Mouse (Mus musculus) regulatory T cell (primary cell): ENCODE measurements around the gene Trp53bp1.

Experiments used
- in situ Hi-C: fragments of 300-600 bp; cut with MboI, MseI; formaldehyde crosslinking; loops from one replicate; pipeline ENCODE4 v1.15.1; 2025; ENCODE audit warnings: high pct_unique_total_duplicates

Gene Trp53bp1

DNA sequence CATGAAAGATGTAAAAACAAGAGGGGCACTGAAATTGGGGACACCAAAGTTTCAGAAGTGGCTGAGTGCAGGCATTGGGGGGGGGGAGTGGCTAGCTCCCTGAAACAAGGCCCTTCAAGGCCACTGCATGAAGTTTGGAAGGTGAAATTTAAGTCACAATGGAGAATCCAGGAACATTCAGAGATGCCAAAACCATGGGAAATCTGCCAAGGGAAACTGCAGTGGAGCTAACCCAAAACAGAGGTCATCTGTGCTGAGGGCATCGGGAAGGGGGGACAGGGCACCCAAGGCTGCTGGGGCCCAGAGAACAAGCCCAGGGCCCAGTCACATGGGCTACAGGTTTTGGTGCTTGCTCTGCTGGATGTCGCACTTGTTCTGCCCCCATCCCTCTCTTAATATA is 21.4 kb downstream of the Trp53bp1 start:
- in situ Hi-C loops: no loop called here

DNA sequence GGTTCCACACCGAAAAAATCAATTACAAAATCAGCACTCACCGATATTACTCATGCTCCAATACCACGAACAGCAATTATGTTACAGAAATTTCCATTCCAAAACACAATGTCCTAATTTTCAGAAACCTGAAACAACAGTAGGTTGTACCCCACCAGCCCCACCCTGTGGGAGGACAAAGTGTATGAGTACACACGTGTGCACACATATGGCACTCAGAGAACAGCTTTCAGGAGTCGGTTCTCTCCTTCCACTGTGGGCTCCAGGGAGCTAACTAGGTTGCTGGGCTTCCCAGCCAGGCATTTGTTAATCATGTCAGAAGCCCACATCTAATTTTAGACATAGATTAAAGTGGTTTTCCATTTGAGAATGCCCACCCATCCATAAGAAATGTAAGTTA is 27.1 kb downstream of the Trp53bp1 start:
- in situ Hi-C loops: no loop called here

DNA sequence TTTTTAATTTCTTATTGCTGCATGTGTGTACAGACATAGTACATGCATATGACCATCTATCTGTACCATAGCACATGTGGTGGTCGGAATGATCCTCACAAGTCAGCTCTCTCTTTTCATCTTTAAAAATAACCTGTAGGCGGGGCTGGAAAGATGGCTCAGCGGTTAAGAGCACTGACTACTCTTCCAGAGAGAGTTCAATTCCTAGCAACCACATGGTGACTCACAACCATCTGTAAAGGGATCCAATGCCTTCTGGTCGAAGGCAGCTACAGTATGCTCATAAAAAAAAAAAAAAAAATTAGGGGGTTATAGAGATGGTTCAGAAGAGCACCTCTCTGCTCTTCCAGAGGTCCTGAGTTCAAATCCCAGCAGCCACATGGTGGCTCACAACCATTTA is 31.8 kb downstream of the Trp53bp1 start:
- in situ Hi-C loops: no loop called here

DNA sequence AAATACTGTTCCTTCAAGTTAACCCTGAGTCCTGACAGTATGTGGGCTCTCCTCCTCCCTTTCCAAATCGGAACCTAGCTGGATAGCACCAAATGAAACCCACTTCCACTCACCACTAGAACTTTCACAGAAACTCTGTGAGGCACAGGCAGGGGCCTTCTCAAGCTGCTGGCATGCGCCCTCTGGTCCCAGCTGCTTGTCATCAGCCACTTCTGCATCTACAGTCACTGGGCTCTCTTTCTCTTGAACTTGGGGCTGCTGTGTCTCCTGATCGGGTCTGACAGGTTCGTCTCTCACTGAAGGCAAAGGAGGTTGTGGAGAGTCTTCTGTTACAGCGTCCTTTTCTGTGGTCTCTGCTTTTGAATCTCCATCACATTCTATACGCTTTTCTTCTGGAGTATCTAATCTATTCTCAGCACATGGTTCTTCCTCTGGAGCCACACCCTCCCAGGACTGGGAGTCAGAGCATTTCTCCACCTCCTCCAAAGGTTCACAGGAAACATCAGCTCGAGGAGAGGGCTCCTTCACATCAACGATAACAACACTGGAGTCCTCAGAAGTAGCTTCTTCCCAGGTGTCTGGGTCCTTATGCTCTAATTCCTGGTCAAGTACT is 35.6 kb downstream of the Trp53bp1 start:
- in situ Hi-C loops: no loop called here

DNA sequence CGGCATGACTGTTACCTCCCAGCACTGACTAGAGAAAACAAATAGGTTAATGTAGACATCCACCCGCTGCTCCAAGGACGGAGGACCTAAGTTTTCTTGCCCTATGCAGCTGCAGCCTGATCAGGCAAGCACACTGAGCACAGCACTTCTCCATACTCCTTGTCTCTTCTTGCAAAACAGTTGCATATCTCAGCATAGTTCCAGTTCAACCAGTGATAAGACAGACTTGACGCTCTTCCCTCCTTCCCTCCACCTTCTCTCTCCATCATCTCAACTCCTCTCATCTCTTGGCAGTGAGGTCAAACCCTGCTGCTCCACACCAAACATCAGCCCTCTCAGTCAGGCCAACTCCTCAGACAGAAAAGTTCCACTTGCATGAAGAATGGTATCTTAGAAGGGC is 43.1 kb downstream of the Trp53bp1 start:
- in situ Hi-C loops: no loop called here

DNA sequence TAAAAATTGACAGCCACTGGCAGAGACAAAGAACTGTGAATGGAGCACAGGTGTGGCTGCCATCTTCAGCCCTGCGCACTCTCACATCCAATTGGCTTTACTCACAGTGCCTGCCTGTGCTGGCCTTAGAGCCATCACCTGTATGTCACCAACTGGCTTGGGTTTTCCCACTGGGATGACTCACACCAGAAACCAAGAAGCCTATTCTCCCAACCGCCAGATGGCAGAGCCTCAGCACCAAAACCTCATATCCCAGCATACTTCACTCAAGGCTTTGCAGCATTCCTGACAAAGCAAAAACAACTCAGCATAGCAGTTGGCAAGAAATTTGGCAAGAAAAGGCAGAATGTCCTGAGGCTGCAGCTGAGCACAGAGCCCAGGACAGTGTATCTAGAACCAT is 48.2 kb downstream of the Trp53bp1 start:
- in situ Hi-C loops: no loop called here

DNA sequence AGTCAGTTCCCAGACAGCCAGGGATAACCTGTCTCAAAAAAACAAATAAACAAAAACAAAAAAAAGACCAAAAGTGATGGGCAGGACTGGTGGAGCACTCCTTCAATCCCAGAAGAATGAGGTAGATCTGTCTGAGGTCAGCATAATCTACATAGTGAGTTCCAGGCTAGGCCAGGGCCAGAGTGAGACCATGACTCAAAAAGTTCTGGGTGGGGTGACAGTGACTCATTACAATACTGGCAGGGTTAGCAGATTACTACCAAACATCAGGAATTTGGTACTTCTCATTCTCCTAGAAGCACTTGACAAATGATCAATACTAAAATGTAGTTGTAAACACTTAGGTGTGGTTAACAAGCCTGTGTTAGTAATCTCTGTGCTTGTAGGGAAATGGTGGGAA is 51.2 kb downstream of the Trp53bp1 start:
- in situ Hi-C loops: no loop called here

DNA sequence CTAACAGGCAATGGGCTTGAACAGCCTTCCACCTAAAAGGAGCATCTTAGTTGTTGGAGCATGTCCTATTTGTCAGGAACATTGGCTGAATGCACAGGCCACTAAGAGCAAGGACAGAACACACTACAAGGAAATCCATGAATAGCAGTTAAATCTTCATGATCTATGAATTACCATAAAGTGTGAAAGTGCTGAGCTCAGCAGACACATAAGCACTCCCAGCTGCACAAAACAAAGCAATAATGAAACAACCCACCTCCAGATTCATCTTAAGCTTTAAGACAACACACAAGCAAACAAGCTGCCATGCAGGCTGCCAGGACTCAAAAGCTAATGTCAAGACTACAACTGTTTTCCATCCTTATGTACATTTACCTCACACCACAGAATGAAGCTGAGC is 52.0 kb downstream of the Trp53bp1 start:
- in situ Hi-C loops: no loop called here

DNA sequence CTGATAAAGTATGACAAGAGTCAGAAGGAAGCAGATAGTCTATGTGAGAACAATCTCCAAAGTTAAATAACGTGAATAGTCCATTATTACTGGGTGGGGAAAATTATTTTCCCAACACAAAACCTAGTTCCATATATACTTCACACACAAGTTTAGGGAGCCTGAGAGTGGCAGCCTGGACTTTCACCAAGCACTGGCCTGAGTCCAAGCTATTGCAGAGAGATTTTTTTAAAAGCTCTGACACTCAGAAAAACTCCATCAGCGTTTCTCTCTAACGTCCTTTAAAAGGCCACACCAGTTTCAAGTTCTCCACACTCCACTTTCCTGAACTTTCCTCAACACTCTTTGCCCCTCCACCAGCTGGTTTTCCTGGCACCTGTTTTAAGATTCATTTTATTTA is 56.7 kb downstream of the Trp53bp1 start:
- in situ Hi-C loops: no loop called here

DNA sequence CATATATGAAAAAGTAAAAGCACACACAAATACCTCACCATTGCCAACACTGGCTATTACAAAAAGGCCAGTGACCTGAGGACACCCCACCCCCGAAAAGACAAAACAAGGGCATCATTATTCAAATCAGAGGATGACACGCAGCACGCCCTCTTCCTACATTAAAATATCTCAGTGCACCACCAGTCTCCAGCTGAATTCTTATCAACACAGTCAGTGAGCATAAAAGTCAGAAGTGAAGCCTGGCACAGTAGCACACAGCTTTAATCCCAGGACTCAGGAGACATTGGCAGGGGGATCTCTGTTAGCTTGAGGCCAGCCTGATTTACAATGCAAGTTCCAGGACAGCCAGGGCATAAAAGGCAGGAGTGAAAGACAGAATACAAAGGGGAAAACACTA is 64.7 kb downstream of the Trp53bp1 start:
- in situ Hi-C loops: no loop called here

DNA sequence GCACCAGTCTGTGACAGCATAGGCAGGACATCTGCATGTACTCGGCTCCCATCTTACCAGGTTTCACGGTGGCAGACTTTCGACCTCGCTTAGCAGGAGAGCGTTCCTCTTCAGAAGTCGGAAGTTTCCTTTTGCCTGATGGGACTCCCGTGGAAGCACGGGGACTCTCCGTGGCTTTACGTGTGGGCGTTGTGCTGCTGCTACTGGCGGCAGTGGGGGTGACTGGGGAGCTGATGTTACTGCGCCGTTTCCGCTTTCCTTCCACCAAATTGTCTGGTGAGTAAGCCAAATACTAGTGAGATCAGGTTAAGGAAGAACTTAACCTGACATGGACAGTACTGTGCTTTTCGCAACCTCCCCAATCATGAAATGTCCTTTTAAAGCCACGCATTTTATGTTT is 66.9 kb downstream of the Trp53bp1 start:
- in situ Hi-C loops: no loop called here

DNA sequence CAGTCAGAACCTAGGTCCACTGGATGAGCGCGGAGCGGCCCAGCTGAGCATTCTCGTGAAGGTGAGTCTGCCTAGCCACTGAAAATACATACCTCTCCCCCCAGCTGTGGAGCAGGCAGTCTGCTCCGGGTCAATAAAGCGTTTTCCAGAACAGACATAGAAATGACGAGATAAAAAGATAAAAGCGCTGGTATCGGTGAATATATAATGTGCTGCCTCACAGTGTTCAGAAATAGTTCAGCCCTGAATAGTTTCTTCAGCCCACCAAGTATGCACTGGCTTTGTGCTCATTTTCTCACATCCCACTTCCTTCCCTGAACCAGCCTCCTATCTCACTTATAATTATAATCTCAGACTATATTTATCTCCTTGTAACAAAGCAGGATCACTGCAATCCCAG is 75.7 kb downstream of the Trp53bp1 start:
- in situ Hi-C loops: no loop called here

DNA sequence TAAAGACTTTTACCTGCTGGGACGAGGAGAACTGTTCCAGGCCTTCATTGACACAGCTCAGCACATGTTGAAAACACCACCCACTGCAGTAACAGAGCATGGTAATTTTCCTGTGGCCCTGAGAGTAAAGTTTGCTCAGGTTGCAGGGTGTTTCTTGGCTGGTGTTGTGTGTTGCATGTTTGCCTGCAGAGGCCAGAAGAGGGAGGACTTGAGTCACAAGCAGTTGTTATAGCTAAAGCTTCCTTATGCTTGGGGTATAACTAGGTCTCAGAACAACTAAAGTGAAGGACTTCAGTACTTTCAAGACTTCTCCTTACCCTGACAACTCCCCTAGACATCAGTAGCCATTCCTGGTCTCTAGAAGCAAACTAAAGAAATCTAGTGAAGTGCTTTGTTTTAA is 82.7 kb downstream of the Trp53bp1 start:
- in situ Hi-C loops: no loop called here

DNA sequence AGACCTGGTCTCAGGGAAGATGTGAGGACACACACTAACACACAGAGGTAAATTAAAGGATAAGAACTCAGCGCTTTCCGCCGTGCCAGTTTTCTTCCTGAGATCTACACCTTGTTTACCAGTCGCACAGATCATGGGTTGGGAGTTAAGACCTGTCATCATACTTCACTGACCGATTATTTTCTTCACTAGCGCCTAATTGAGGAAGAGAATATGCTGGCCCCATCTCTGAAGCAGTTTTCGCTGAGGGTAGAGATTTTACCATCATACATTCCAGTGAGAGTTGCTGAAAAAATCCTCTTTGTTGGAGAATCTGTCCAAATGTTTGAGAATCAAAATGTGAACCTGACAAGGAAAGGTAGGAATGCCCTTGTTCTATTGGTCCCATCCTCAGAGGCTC is 87.1 kb downstream of the Trp53bp1 start:
- in situ Hi-C loops: no loop called here

DNA sequence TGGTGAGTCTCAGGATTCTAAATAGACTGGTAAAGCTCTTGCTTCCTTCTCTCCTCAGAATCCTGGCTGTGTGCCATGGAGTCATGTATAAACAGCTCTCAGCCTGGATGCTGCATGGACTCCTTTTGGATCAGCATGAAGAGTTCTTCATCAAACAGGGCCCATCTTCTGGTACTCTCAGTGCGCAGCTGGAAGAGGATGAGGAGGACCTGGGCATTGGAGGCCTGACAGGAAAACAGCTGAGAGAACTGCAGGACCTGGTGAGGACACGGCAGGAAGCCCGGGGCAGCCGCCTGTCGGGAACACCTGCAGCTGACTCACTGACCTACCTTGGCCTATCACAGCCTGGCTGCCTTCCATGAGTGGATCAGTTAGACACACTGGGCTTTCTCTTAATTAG is 87.8 kb downstream of the Trp53bp1 start:
- in situ Hi-C loops: no loop called here

DNA sequence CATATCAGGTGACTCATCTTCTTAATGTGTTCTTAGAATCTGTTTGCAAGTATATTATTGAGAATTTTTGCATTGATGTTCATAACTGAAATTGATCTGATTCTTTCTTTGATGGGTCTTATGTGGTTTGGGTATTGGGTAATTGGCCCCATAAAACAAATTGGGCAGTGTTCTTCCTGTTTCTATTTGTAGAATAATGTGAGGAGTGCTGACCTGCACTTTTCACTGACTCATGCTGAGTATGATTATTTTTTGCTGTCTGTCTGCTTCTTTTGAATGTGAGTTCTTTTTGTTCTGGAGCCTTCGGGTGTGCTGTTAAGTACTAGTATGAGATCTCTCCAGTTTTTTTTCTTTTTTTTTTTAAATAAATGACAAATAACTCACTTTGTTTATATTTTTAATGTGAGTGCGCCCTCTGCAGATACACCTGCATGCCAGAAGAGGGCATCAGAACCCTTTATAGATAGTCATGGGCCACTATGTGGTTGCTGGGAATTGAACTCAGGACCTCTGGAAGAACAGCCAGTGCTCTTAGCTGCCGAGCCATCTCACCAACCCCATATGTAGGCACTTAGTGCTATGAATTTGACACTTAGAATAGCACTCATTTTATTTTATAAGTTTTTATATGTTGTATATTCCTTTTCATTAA is 92.3 kb downstream of the Trp53bp1 start:
- in situ Hi-C loops: no loop called here

DNA sequence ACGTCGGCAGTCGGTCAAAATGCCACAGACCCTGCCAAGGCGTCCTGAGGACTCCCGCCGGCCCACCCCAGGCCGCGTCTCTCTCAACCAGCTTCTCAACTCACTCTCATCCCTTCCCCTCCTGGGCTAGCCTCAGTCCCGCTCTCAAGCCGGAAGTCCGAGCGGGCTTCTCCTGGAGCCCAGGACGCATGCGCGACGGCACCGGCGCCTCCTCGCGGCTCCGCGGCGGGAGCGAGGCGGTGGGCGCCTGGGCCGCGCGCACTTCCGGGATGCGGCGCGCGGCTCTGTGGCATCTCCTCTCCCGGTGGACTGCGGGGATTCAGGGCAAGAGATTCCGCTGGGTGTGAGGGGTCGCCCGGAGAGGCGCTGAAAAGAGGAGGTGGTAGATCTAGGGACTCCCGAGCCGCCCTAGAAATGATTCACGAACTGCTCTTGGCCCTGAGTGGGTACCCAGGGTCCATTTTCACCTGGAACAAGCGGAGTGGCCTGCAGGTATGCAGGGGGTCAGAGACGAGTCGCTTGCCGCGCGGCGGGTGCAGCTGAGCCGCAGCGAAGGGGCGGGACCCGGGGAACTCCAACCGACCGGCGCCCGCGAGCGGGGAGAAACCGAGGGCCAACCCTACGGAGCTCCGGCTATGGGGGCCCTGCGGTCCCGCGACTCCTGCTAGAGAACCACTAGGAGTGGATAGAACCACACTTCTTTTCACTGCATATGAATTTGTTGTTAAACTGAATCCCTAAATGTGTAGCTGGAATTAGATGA is 100.0 kb downstream of the Trp53bp1 start, which contains the start of gene Zscan29:
Gene Zscan29, minus strand, starts transcription at position 146 of the 763 bp plus-strand sequence.
- in situ Hi-C loops: no loop called here

DNA sequence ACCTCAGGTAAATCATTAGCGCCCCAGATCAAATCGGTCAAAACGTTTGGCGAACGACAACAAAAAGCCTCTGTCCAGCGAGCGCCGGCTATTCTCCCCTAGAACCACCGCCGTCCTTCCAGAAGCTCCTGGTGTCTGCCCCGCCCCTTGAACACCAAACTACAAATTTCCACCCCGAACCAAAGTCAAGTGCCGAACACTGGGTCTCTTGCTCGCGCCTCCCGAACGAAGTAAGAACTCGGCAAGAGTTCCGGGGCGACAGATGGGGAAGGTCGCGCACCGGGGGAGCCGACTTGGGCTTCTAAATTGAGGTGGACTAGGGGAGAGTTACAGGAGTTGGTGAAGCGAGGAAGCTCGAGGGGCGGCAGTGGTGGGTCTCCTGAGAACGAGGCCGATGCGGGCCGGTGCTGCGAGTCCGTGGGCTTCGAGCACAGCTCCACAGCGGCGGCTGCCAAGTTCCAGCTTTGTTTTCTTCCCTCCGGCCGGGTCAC is 100.7 kb downstream of the Trp53bp1 start, which contains the start of gene Tubgcp4:
Gene Tubgcp4, plus strand, starts transcription at position 174 of the 491 bp plus-strand sequence.
- in situ Hi-C loops: no loop called here

DNA sequence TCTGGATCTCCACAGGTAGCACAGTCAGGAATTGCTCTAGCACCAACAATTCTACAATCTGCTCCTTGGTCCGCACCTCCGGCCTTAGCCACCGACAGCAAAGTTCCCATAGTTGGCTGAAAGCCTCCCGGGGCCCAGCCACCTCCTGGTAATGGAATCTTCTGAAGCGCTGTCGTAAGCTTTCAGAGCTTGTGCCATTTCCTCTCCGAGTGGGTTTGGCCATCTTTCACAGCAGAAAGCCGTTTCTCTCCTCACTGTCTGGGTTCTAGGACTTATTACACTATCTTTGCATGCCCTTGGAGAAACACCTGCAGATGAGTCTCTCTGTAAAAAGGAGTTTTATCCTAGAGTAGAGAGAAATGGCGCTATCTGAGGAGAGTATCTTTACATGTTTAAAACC is 101.3 kb downstream of the Trp53bp1 start:
- in situ Hi-C loops: no loop called here

DNA sequence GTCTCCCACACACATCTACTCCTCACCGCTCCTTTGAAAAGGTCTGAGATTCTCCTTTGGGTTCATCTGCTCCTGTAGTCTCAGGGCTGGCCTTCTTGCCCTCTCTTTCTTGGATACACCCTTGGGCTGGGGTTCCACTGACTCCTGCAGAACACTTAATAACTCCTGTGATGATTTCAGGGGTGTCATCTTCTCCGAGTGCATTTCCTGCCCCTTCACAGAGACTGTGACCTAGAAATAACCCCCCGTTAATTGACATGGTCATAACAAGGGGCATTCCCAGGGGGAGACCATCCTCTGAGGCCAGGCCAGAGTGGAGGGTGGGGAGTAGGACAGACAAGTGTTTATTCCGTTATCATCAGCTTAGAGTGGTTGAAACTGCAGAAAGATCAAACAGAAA is 102.0 kb downstream of the Trp53bp1 start:
- in situ Hi-C loops: no loop called here

DNA sequence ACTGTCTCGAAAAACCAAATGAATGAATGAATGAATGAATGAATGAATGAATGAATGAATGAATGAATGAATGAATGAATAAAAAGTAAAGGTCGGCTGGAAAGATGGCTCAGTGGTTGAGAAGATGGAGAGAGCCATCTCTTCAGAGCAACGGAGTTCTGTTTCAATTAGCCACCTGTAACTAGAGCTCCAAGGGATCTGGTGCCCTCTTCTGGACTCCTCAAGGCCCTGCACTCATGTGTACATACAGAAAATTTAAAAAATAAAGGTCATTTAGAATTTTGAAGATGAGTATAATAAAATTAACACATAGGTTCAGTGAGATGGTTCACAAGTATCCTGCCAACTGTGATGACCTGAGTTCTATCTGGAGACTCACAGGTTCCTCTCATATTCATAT is 118.1 kb downstream of the Trp53bp1 start:
- in situ Hi-C loops: no loop called here

DNA sequence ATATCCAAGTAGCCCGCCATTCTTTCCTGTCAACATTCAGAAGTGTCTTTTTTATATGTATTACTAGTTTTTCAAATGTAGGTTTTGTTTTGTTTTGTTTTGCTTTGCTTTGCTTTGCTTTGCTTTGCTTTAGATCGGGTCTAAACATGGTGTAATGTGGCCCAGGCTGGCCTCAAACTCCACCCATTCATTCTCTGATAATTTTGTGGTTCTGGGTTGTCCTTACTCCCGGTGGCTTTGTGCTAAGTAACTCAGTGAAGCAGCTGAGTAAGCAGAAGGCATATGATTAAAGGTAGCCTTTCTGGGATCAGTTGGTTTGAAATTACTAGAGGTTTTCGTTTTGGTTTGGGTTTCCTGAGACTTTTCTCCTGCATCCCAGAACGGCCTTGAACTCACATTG is 121.5 kb downstream of the Trp53bp1 start:
- in situ Hi-C loops: no loop called here
